Mouse (Mus musculus) effector memory CD4-positive, alpha-beta T cell, adult 7 months (primary cell): Measurements from ENCODE around the gene Gm21976. TPM values are rescaled to one million over a fixed set of nuclear protein-coding genes. Genes with fewer than 3 reads are reported as not detected.

Experiments
- polyA plus RNA-seq: library from polyadenylated mRNA; unstranded; fragments of 100-300 nt; shearing (Covaris generic); gene quantifications from one replicate; pipeline ENCODE4 v1.2.1, GENCODE M21; 2017

Gm21976 gene
- polyA plus RNA-seq = not detected

DNA sequence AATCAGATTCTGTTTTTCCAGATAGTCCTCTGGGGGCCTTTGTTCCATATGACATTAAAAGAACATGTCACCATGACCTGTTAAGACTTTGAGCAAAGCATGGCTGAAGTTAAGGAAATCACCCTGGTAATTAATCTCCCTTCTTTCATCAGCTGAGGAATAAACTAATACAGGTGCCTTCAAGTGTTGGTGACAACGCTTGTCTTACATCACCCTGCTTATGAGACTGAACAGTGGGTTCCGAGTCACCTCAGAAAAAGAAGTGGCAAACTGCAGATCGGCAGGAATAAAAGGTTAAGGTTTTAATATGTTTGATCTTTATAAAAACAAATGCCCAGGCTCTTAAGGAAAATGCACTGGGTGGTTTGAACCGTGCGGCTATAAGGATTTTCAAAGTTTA lies at the start of gene Gm21976:
TSS of gene Gm21976 (plus strand) at position 202 of the 400 bp plus-strand sequence.

DNA sequence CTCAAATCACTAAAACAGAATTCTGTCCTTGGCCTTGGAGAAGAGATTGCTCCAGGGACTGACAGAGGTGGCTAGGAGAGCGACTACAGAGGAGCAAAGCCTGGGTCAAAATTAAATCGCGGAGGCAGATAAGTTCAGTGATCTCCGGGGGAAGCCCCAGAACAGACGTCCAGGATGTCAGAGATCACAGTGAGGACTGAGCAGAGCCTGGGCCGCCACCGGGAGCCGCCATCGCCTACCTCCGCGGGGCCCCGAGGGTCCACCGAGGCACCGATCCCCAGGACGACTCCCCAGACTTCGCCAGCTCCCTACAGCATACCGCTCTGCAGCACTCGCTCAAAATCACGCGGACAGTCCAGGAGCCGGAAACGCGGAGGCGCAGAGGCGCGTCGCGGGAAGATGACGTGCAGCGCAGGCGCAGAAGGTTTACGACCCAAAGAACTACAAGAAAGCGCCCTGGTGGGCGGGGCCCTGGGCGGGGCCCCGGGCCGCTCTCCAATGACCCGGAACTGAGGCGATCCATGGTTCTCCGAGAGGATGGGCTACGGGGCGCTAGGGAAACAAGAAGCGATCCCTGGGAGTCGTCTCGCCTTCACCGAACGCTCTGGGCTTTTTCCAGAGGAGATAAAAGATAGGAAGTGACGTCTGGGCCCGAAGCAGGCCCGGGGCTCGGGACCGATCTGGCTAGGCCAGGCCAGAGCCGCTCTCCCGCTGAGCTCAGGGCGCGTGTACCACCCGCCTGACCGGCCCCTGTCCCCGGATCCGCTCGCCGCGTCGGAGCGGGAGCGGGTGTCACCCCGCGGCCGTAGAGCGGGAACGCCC lies 16.8 kb upstream of the Gm21976 start, which contains the start of the genes Utp15 and Ankra2:
TSS of gene Utp15 (minus strand) at position 406 of the 822 bp plus-strand sequence.
TSS of gene Ankra2 (plus strand) at position 439 of the 822 bp plus-strand sequence.

DNA sequence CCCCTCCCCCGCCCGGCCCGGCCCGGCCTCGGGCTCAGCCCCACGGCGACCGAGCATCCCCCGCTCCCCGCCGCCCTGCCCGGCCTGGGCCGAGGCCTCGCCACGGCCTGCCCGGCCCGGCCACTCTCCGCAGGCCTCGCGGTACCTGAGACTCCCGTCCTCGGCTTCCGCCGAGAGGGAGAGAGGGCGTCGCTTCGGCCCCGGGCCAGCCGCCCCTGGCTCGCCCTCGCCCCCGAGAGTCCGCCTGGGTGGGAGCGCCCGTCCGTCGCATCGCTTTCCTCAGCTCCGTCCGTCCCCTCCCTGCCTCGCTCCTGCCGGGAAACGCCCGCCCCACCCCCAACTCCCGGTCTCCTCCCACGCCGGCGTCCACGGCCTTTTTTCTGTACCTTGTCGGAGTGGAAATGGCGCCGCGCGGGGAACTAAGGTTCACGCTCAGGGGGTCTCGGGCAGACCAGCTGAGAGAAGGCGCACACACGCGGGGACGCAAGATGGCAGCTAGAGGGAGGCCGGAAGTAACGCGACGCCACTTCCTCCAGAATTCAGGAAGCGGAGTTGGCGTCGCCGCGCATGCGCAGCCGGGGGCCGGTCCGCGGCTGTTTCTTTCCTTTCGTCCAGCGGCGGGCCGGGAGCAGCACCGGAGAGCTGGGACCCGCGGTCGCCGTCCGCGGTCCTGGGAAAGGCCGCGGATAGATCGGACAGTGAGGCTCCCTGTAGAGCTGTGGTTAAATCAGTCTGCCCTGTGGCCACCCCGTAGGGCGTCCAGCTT lies 37.0 kb downstream of the Gm21976 start, which contains the start of gene Btf3:
TSS of gene Btf3 (minus strand) at position 527 of the 766 bp plus-strand sequence.

DNA sequence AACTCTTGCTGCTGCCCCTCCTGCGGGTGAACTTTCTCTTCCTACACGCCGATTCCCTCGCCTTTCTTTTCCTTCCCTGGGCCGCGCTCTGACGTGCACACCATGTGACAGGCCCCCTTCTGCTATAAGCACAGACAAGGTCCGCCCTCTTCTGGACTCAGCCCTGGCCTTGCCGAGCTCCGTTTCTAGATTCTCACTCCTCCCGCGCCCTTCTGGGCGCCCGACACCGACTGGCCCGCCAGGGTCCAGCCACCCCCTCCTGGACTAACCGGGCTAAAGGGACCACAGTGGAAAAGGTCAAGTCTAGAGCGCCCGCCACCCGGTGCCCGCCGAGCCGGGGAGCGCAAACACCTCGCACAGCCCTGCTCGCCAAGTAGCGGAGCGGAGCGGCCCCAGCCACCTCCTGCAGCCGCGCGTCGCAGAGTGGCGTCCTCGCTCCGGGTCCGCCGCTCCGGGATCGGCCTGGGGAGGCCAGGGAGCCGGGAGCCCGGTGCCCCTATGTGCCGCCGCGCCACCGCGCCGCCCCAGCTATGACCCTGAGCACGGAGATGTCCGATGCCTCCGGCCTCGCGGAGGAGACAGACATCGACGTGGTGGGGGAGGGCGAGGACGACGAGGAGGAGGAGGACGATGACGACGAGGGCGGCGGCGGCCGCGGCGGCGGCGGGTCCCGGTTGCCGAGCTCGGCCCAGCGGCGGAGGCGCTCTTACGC lies 74.6 kb downstream of the Gm21976 start, which contains the start of gene Foxd1:
TSS of gene Foxd1 (plus strand) at position 153 of the 712 bp plus-strand sequence.

Other genes with a start within 250 kb of the Gm21976 start
- 0.34 TPM for gene Arhgef28, start 73.4 kb upstream of the Gm21976 start, polyA plus RNA-seq
- gene Utp15, start 16.8 kb upstream of the Gm21976 start, polyA plus RNA-seq = 38.1 TPM
- 28.1 TPM for gene Ankra2, start 16.8 kb upstream of the Gm21976 start, polyA plus RNA-seq
- gene Btf3, start 37.1 kb downstream of the Gm21976 start, polyA plus RNA-seq = 620 TPM
- gene Foxd1, start 74.4 kb downstream of the Gm21976 start, polyA plus RNA-seq = not detected
- not detected for gene Gm10320, start 212.1 kb downstream of the Gm21976 start, polyA plus RNA-seq